In genomic region chr14:79785400-79785799, GRCm38 (mm10) we compare ENCODE assay signal across 17 mouse cellular contexts. TPM values are rescaled to one million over a fixed set of nuclear protein-coding genes. Genes with fewer than 3 reads are reported as not detected.
DNase-seq lines count a peak whose midpoint lies in the region; ATAC-seq lines count a peak whose summit lies in the region.
"Had no signal": no experiment of that assay in that cellular context is flagged by ENCODE, and none has a peak within 500 bp of the region (broad histone marks: within the 10 kb centered on the region; RNA-seq: fewer than 3 reads in every experiment).

No protein-coding gene starts in this region.

- peak; percentile 36 for DNase-seq in hindbrain, embryonic 10.5 days (ENCODE audit: low spot score)
- peak; percentile 31 for DNase-seq in ovary, postnatal 36 days (ENCODE audit: low spot score)
- DNase-seq in ovary, postnatal 10 days (ENCODE audit: low spot score) = no peak
- DNase-seq in embryonic facial prominence, embryonic 11.5 days (ENCODE audit: low spot score) = peak; percentile 67
- DNase-seq in neural tube, embryonic 11.5 days (ENCODE audit: low spot score) = peak; percentile 40
- DNase-seq in urinary bladder, adult 2 months (ENCODE audit: low spot score) = no peak
- DNase-seq: cerebellum, adult 18-20 months; gastrocnemius, postnatal 36 days; kidney, adult 9 months; lung, postnatal 36 days; thymus, postnatal 14 days had no signal

- H3K27me3 ChIP-seq in hindbrain, embryonic 10.5 days (ENCODE audit: insufficient read depth, poor library complexity, severe bottlenecking) = no peaks in the 10 kb centered on the region
- H3K27me3 ChIP-seq in hindbrain, embryonic 13.5 days = peaks cover 6% of the 10 kb centered on the region
- H3K27me3 ChIP-seq in embryonic facial prominence, embryonic 11.5 days (ENCODE audit: control insufficient read depth, insufficient read depth, low read length) = no peaks in the 10 kb centered on the region
- H3K27me3 ChIP-seq in neural tube, embryonic 11.5 days (ENCODE audit: control insufficient read depth, insufficient read depth, low read length) = no peaks in the 10 kb centered on the region
- H3K27me3 ChIP-seq: liver, embryonic 15.5 days had no signal

- H3K27ac ChIP-seq in hindbrain, embryonic 10.5 days = no peak overlapping the region
- no peak overlapping the region for H3K27ac ChIP-seq in hindbrain, embryonic 13.5 days
- H3K27ac ChIP-seq in embryonic facial prominence, embryonic 11.5 days (replicated peaks; ENCODE audit: low read depth, low read length) = no peak overlapping the region
- H3K27ac ChIP-seq in neural tube, embryonic 11.5 days (ENCODE audit: low read depth, low read length) = no peak overlapping the region
- H3K27ac ChIP-seq: forebrain, embryonic 12.5 days; heart, embryonic 10.5 days; limb, embryonic 13.5 days; liver, embryonic 15.5 days; midbrain, embryonic 10.5 days had no signal

- no peak overlapping the region for H3K9ac ChIP-seq in hindbrain, embryonic 13.5 days
- no peak overlapping the region for H3K9ac ChIP-seq in embryonic facial prominence, embryonic 11.5 days (replicated peaks; ENCODE audit: low read length)
- H3K9ac ChIP-seq in neural tube, embryonic 11.5 days (ENCODE audit: low read length) = no peak overlapping the region
- H3K9ac ChIP-seq: forebrain, embryonic 12.5 days; limb, embryonic 13.5 days; liver, embryonic 15.5 days had no signal

- H3K36me3 ChIP-seq in hindbrain, embryonic 10.5 days = no peaks in the 10 kb centered on the region
- H3K36me3 ChIP-seq in hindbrain, embryonic 13.5 days = no peaks in the 10 kb centered on the region
- H3K36me3 ChIP-seq in embryonic facial prominence, embryonic 11.5 days (replicated peaks; ENCODE audit: control insufficient read depth, insufficient read depth, low read depth, low read length) = no peaks in the 10 kb centered on the region
- H3K36me3 ChIP-seq in neural tube, embryonic 11.5 days (ENCODE audit: control insufficient read depth, insufficient read depth, low read length) = no peaks in the 10 kb centered on the region
- H3K36me3 ChIP-seq: forebrain, embryonic 12.5 days; heart, embryonic 10.5 days; limb, embryonic 13.5 days; liver, embryonic 15.5 days; midbrain, embryonic 10.5 days had no signal

- no peak overlapping the region for H3K4me3 ChIP-seq in hindbrain, embryonic 10.5 days
- no peak overlapping the region for H3K4me3 ChIP-seq in hindbrain, embryonic 13.5 days
- no peak overlapping the region for H3K4me3 ChIP-seq in embryonic facial prominence, embryonic 11.5 days (ENCODE audit: low read depth, low read length)
- no peak overlapping the region for H3K4me3 ChIP-seq in neural tube, embryonic 11.5 days (ENCODE audit: low read depth, low read length)
- H3K4me3 ChIP-seq: forebrain, embryonic 12.5 days; heart, embryonic 10.5 days; limb, embryonic 13.5 days; liver, embryonic 15.5 days; midbrain, embryonic 10.5 days had no signal

- WGBS in hindbrain, embryonic 10.5 days = 44% methylated on average over 4 of the region's 4 CpGs
- 57% methylated on average over 4 of the region's 4 CpGs for WGBS in hindbrain, embryonic 13.5 days
- 32% methylated on average over 4 of the region's 4 CpGs for WGBS in embryonic facial prominence, embryonic 11.5 days
- WGBS in neural tube, embryonic 11.5 days = 53% methylated on average over 4 of the region's 4 CpGs

- no peak for ATAC-seq in hindbrain, embryonic 13.5 days (ENCODE audit: low FRiP score)
- no peak for ATAC-seq in embryonic facial prominence, embryonic 11.5 days (replicated peaks; ENCODE audit: insufficient number of reproducible peaks, low FRiP score, low TSS enrichment, low read depth)
- ATAC-seq in neural tube, embryonic 11.5 days (ENCODE audit: insufficient read depth, low FRiP score, low TSS enrichment) = no peak

- peaks cover 23% of the 10 kb centered on the region for H3K4me1 ChIP-seq in hindbrain, embryonic 10.5 days (replicated peaks)
- peaks cover 4% of the 10 kb centered on the region for H3K4me1 ChIP-seq in hindbrain, embryonic 13.5 days (replicated peaks)
- H3K4me1 ChIP-seq in embryonic facial prominence, embryonic 11.5 days (ENCODE audit: control insufficient read depth, insufficient read depth, low read length) = no peaks in the 10 kb centered on the region
- no peaks in the 10 kb centered on the region; the same call in none of the 2 replicates for H3K4me1 ChIP-seq in neural tube, embryonic 11.5 days (ENCODE audit: control insufficient read depth, insufficient read depth, low read length)
- H3K4me1 ChIP-seq: heart, embryonic 10.5 days; liver, embryonic 15.5 days had no signal

- H3K9me3 ChIP-seq in hindbrain, embryonic 10.5 days = no peaks in the 10 kb centered on the region
- H3K9me3 ChIP-seq in hindbrain, embryonic 13.5 days = no peaks in the 10 kb centered on the region
- H3K9me3 ChIP-seq in embryonic facial prominence, embryonic 11.5 days (replicated peaks; ENCODE audit: control insufficient read depth, low read length) = no peaks in the 10 kb centered on the region
- no peaks in the 10 kb centered on the region for H3K9me3 ChIP-seq in neural tube, embryonic 11.5 days (ENCODE audit: control insufficient read depth, low read length)
- H3K9me3 ChIP-seq: forebrain, embryonic 12.5 days; heart, embryonic 10.5 days; limb, embryonic 13.5 days; liver, embryonic 15.5 days; midbrain, embryonic 10.5 days had no signal

- H3K4me2 ChIP-seq in hindbrain, embryonic 13.5 days = no peak overlapping the region
- H3K4me2 ChIP-seq in embryonic facial prominence, embryonic 11.5 days (ENCODE audit: low read depth, low read length) = no peak overlapping the region
- H3K4me2 ChIP-seq in neural tube, embryonic 11.5 days (ENCODE audit: low read depth) = no peak overlapping the region
- H3K4me2 ChIP-seq: forebrain, embryonic 12.5 days; limb, embryonic 13.5 days; liver, embryonic 15.5 days had no signal

RNA-seq across cellular contexts. Expression of gene Pcdh8, which starts 14.3 kb away (rescaled TPM):
- polyA plus RNA-seq in hindbrain, embryonic 10.5 days (2016; fragmentation: Nextera tagmentation; extraction: Ambion mirVana) = 33.1 and 41.3 TPM in 2 replicates
- polyA plus RNA-seq in hindbrain, embryonic 13.5 days (2015; fragmentation: Nextera tagmentation; extraction: Ambion mirVana) = 33.2 and 35.3 TPM in 2 replicates
- polyA plus RNA-seq in embryonic facial prominence, embryonic 11.5 days (2014; fragmentation: Nextera tagmentation; extraction: Ambion mirVana) = 2.8 and 3.1 TPM in 2 replicates
- 18.5 and 19.5 TPM in 2 replicates for polyA plus RNA-seq in neural tube, embryonic 11.5 days (2014; fragmentation: Nextera tagmentation; extraction: Ambion mirVana)
- polyA plus RNA-seq in urinary bladder, adult 2 months (2012; rRNA removed) = 0.07 and 0.12 TPM in 2 replicates

Comparison
In these comparisons a context has a peak if more than half of its experiments do, and no peak if none do; other contexts are left out.
1. DNase-seq: peak in hindbrain, embryonic 10.5 days (single experiment), ovary, postnatal 36 days (single experiment), embryonic facial prominence, embryonic 11.5 days (single experiment) and neural tube, embryonic 11.5 days (single experiment); none in ovary, postnatal 10 days (single experiment) and urinary bladder, adult 2 months (single experiment).